Mouse (Mus musculus) C2C12 (cell line): ENCODE data around the gene Zfyve28.

Source experiments
- CEBPB ChIP-seq: IDR thresholded peaks from one replicate; pipeline ENCODE4 v1.6.1; 2011; ENCODE audit warnings: low read depth, mild to moderate bottlenecking, control low read depth, moderate library complexity
- CTCF ChIP-seq: IDR thresholded peaks from one replicate; pipeline ENCODE4 v1.5.1; 2011; ENCODE audit not compliant: control insufficient read depth, insufficient read depth, insufficient read length
- FOSL1 ChIP-seq: IDR thresholded peaks from one replicate; pipeline ENCODE4 v1.8.0; 2011; ENCODE audit warnings: mild to moderate bottlenecking, low read length; ENCODE audit not compliant: poor library complexity, insufficient read depth, severe bottlenecking
- MYOG ChIP-seq: IDR thresholded peaks from one replicate; pipeline ENCODE4 v1.6.1; 2011; ENCODE audit not compliant: control insufficient read depth, insufficient read length; ENCODE audit errors: extremely low read depth
- USF1 ChIP-seq: IDR thresholded peaks from one replicate; pipeline ENCODE4 v1.6.1; 2011; ENCODE audit warnings: low read depth, mild to moderate bottlenecking, control low read depth, moderate library complexity

GRCm38 (mm10) chr5:34185051-34185580 is 103.1 kb downstream of the Zfyve28 start:
- TF ChIP-seq CEBPB (no peak), CTCF (no peak), USF1 (no peak), FOSL1 (no peak), MYOG (no peak)
